Mouse (Mus musculus) kidney, postnatal 0 days (tissue): ENCODE data around the gene C130073F10Rik. TPM values are rescaled to one million over a fixed set of nuclear protein-coding genes. Genes with fewer than 3 reads are reported as not detected.
"Not testable (repeated sequence)": the region's sequence is repeated elsewhere in the genome, so short reads cannot be mapped to it uniquely, and the experiment has no call there.

Source experiments
- ATAC-seq: fragments of 200-750 bp; cut with Nextera tagmentation; replicated peaks from 2 replicates; pipeline ENCODE4 v1.8.0; 2017; ENCODE audit warnings: low read depth, moderate number of reproducible peaks, moderate TSS enrichment, moderate library complexity; ENCODE audit not compliant: low FRiP score
- DNase-seq: peaks from one replicate; pipeline ENCODE4 v3.0.0-alpha.2; 2016; ENCODE audit warnings: low spot score
- H3K27ac ChIP-seq: fragments of 300-500 bp; sonication (generic); 2 replicates; pipeline ENCODE4 v1.5.1; 2014; ENCODE audit warnings: mild to moderate bottlenecking
- H3K27me3 ChIP-seq: fragments of 300-500 bp; sonication (generic); 2 replicates; pipeline ENCODE4 v1.6.1; 2014; ENCODE audit warnings: low read length, mixed read lengths; ENCODE audit not compliant: insufficient read depth
- H3K36me3 ChIP-seq: fragments of 300-500 bp; sonication (generic); 2 replicates; pipeline ENCODE4 v1.6.1; 2014; ENCODE audit warnings: low read length, mixed read lengths; ENCODE audit not compliant: insufficient read depth
- H3K4me1 ChIP-seq: fragments of 300-500 bp; sonication (generic); replicated peaks from 2 replicates; pipeline ENCODE4 v1.6.1; 2014; ENCODE audit warnings: antibody characterized with exemption, low read length, mixed read lengths; ENCODE audit not compliant: insufficient read depth
- H3K4me2 ChIP-seq: fragments of 300-500 bp; sonication (generic); 2 replicates; pipeline ENCODE4 v1.6.1; 2014; ENCODE audit warnings: mild to moderate bottlenecking, low read length, moderate library complexity, mixed read lengths
- H3K4me3 ChIP-seq: fragments of 300-500 bp; sonication (generic); replicated peaks from 2 replicates; pipeline ENCODE4 v1.5.1; 2014; ENCODE audit warnings: low read depth, low read length
- H3K9ac ChIP-seq: fragments of 300-500 bp; sonication (generic); 2 replicates; pipeline ENCODE4 v1.6.1; 2014; ENCODE audit warnings: low read depth, low read length
- H3K9me3 ChIP-seq: fragments of 300-500 bp; sonication (generic); replicated peaks from 2 replicates; pipeline ENCODE4 v1.6.1; 2016; ENCODE audit warnings: low read length, inconsistent platforms, mixed read lengths
- CTCF ChIP-seq: IDR thresholded peaks from 2 replicates; pipeline ENCODE4 v1.5.1; 2016; ENCODE audit warnings: antibody characterized with exemption, low read depth, mild to moderate bottlenecking, moderate library complexity
- WGBS: fragments of 180-500 bp; shearing (Covaris S2); extraction: QIAGEN DNeasy Blood & Tissue Kit; methylation state at CpG from one replicate; pipeline ENCODE4 v1.1.7; 2014; 5-methylcytosine and 5-hydroxymethylcytosine counted together
- polyA plus RNA-seq: library from polyadenylated mRNA; unstranded; fragments of >200 nt; fragmentation: Nextera tagmentation; extraction: Ambion mirVana; gene quantifications from 2 replicates; pipeline ENCODE4 v1.2.1, GENCODE M21; 2015

The C130073F10Rik gene
- polyA plus RNA-seq, 1 experiment from 2014 or later, result not detected

DNA sequence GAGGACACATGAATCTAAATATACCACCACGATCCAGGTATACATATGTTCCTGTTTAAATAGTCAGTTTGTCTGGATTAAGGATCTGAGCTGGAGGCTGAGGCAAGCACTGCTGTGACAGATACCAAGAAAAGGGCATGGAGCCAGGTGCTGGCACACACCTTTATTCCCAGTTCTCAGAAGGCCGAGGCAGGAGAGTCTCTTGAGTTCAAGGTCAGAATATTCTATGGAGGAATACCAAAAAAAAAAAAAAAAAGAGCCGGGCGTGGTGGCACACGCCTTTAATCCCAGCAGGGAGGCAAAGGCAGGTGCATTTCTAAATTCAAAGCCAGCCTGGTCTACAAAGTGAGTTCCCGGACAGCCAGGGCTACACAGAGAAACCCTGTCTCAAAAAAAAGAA is 31.3 kb downstream of the C130073F10Rik start:
- no peaks in the 10 kb centered on the region for H3K9me3 ChIP-seq
- H3K27me3 ChIP-seq, result no peaks in the 10 kb centered on the region
- 92% methylated on average over 5 of the region's 6 CpGs for WGBS
- H3K4me2 ChIP-seq, result no peak overlapping the region
- H3K27ac ChIP-seq, result no peak overlapping the region
- H3K4me3 ChIP-seq, result no peak overlapping the region
- no peak for ATAC-seq
- no peaks in the 10 kb centered on the region for H3K36me3 ChIP-seq
- no peaks in the 10 kb centered on the region for H3K4me1 ChIP-seq
- TF ChIP-seq CTCF, result no peak
- H3K9ac ChIP-seq, result no peak overlapping the region
- DNase-seq, result no peak

DNA sequence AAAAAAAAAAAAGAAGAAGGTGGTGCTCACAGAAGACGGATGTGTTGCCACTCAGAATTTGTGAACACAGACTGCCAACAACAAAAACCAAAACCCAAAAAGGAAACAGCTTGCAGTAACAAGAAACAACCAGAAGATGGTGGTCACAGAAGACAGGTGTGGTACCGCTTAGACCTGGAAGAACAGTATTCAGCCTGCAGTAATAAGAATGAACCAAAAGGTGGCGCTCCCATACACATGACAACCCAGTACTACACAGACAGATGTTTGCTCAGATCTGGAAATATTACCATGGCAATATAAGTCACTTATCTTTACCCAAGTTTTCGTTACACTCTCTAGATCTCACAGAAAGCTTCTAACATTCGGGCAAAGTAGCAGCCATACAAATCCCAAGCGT is 32.7 kb downstream of the C130073F10Rik start:
- 54% methylated on average over 6 of the region's 6 CpGs for whole genome bisulfite sequencing
- Histone ChIP-seq H3K9ac (no peak overlapping the region), H3K4me2 (no peak overlapping the region), H3K9me3 (no peaks in the 10 kb centered on the region), H3K4me3 (no peak overlapping the region), H3K27me3 (no peaks in the 10 kb centered on the region), H3K27ac (no peak overlapping the region), H3K36me3 (no peaks in the 10 kb centered on the region), H3K4me1 (no peaks in the 10 kb centered on the region)
- ATAC-seq (peak; percentile 72; the same call in 1 of the 2 replicates), DNase-seq (peak; percentile 66)
- peak; percentile 76 for TF ChIP-seq CTCF

DNA sequence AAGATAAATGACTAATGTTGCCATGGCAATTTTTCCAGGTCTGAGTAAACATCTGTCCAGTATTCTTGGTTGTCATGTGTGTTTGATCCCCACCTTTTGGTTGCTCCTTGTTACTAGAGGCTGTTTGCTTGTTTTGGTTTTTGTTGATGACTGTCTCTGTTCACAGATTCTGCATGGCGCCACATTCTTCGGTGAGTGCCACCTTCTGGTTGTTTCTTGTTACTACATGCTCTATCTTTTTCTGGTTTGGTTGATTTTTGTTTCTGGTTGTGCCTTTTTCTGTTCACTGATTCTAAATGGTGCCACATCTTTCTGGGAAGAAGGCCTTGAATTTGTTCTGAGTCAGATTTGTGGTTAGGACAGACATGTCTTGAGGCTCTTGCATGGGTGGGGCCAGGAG is 42.7 kb downstream of the C130073F10Rik start:
- no peak for DNase-seq
- WGBS, result 71% methylated on average over 2 of the region's 2 CpGs
- Histone ChIP-seq H3K9me3 (peaks cover 6% of the 10 kb centered on the region; the same call in 1 of the 2 replicates), H3K27me3 (no peaks in the 10 kb centered on the region), H3K4me2 (no peak overlapping the region), H3K4me1 (no peaks in the 10 kb centered on the region), H3K9ac (no peak overlapping the region), H3K4me3 (no peak overlapping the region), H3K36me3 (no peaks in the 10 kb centered on the region), H3K27ac (no peak overlapping the region)
- TF ChIP-seq CTCF, result peak; percentile 13; the same call in 1 of the 2 replicates
- ATAC-seq, result no peak

DNA sequence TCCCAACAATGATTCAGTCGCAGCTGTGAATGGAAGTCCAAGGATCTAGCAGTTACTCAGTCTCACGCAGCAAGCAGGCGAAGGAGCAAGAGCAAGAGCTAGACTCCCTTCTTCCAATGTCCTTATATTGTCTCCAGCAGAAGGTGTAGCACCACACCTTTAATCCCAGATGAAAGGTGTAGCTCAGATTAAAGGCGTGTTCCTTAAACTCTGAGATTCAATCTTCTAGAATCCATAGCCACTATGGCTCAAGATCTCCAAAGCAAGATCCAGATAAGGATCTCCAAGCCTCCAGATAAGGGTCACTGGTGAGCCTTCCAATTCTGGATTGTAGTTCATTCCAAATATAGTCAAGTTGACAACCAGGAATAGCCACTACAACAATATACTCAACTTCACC is 49.7 kb downstream of the C130073F10Rik start, which contains the start of gene B020004J07Rik:
Gene B020004J07Rik (minus strand): TSS at position 101 of the 400 bp plus-strand sequence.
- H3K9ac ChIP-seq, H3K27me3 ChIP-seq, H3K4me1 ChIP-seq, ATAC-seq, H3K9me3 ChIP-seq, H3K4me2 ChIP-seq, H3K36me3 ChIP-seq, H3K4me3 ChIP-seq, DNase-seq, H3K27ac ChIP-seq: not testable (repeated sequence)
- WGBS, result 92% methylated on average over 3 of the region's 4 CpGs

Other genes starting within 250 kb of the C130073F10Rik start
- gene Leprot, start 246.1 kb downstream of the C130073F10Rik start, polyA plus RNA-seq, result 113 and 117 TPM in 2 replicates
- gene Lepr, start 176.4 kb downstream of the C130073F10Rik start, polyA plus RNA-seq, result 7.2 and 7.6 TPM in 2 replicates
- not detected in 2 replicates for gene B020004J07Rik, start 49.8 kb downstream of the C130073F10Rik start, polyA plus RNA-seq
- gene Gm12800, start 15.3 kb upstream of the C130073F10Rik start, polyA plus RNA-seq, result not detected in 2 replicates
- not detected in 2 replicates for gene Gm12794, start 46.6 kb upstream of the C130073F10Rik start, polyA plus RNA-seq
- gene Gm12790, start 87.3 kb upstream of the C130073F10Rik start, polyA plus RNA-seq, result not detected in 2 replicates
- not detected in 2 replicates for gene Gm12789, start 92.8 kb upstream of the C130073F10Rik start, polyA plus RNA-seq
- gene Pde4b, start 193.8 kb upstream of the C130073F10Rik start, polyA plus RNA-seq, result 11.9 TPM in 2 replicates